Mouse (Mus musculus) kidney, adult 18-20 months (tissue): ENCODE results near the gene Lgals8.

Experiments
- DNase-seq: peaks from one replicate; pipeline ENCODE4 v3.0.0; 2021

The Lgals8 gene

DNA sequence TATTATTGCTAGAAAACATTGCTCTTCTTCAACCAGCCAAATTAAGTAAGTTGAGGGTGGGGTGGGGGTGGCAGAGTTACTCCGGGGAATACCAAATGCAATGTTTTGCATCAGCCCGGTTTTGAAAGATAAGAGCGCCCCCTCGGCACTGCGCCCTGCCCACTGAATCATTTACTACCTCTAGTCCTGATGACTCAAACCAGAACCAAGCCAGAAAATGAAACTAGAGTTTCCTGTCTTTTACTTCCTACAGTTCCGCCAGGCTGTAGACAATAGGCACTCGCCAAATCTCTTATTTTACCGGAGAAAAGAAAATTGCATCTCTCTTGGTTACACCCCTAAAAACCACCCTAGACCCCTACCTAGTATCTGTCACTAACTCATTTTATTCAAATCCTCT lies 4.3 kb downstream of the Lgals8 start:
- DNase-seq = peak; percentile 72

DNA sequence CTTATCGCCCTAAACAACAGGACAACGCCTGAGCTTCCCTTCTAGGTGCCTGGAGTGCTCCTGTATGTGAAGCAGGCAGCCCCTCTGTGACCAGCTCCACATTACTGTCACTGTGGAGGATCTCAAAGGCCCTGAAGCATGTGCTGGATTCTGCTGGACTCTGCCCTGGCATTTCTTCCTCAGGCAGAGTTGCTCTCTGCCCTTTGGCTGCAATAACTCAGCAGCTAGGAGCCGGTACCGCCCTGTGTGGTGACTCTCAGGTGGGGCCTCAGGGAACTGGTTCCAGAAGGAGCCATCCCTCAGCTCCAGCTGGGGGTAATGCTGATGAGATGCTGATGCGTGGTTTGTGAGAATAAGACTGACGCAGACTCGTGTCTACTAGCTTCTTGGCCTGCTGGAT lies 8.0 kb downstream of the Lgals8 start:
- DNase-seq = peak; percentile 53

- DNase-seq = peak; percentile 26
These were observed 9.9 kb downstream of the Lgals8 start for GRCm38 (mm10) chr13:12454686-12455390.

GRCm38 (mm10) chr13:12453150-12453549 lies 11.6 kb downstream of the Lgals8 start:
- DNase-seq = no peak

- DNase-seq = no peak
These were observed 22.6 kb downstream of the Lgals8 start for GRCm38 (mm10) chr13:12442008-12442587.

DNA sequence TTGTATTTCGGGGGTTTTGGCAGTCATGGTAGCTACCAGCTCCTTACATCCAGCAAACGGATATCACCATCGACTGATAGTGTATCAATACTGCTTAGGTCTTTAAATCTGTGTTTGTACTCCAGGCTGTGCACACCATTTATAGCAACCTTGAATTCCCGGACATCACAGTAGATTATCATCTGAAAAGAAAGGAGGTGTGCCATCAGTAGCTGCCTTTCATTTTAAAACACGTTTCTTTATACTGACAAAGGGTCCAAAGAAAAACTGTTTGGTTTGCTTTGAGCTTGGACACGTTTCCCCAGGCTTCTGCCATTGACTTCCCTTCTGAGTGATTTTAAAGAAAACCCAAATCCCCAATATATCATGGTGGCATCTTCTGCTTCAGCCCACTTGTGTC lies 23.9 kb downstream of the Lgals8 start:
- no peak for DNase-seq

- DNase-seq = no peak
These were observed 25.2 kb downstream of the Lgals8 start for GRCm38 (mm10) chr13:12439586-12439985.

DNA sequence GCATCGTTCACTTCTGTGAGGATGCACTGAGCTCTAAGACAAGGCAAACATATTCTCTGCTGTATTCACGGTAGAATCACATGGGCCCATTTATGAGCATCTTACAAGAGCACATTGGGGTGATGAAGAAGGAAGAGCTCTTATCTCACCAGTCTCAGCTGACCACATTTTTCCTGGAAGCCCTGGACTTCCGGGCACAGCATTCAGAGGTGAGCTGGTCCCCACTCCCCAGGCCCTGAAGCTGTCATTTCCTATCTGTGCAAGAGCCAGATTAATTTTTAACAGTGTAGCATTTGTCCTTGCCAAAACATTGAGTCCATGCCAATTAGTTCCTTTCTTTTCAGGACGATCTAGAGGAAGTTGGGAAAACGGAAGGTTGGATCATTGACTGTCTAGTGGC lies 30.9 kb downstream of the Lgals8 start:
- no peak for DNase-seq

DNA sequence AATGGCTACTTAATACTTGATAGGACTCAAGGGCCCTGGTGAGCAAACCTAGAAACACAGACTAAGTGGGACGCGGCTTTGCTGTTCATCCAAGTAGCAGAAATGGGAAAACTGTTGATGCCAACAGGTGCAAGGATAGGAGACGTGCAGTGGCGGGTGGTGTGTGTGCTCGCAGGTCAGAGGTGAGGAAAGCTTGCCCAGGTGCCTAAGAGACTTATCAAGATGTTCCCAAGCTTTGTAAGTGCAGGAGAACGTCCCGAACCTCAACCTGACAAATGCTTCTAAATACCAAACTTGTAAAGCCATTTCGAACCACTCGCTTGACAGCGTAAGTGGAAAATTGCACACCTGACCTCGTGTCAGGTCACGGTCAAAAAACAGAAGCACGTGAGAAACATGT lies 36.2 kb downstream of the Lgals8 start:
- DNase-seq = no peak

- no peak for DNase-seq
These were observed 44.1 kb downstream of the Lgals8 start for GRCm38 (mm10) chr13:12420596-12420995.

DNA sequence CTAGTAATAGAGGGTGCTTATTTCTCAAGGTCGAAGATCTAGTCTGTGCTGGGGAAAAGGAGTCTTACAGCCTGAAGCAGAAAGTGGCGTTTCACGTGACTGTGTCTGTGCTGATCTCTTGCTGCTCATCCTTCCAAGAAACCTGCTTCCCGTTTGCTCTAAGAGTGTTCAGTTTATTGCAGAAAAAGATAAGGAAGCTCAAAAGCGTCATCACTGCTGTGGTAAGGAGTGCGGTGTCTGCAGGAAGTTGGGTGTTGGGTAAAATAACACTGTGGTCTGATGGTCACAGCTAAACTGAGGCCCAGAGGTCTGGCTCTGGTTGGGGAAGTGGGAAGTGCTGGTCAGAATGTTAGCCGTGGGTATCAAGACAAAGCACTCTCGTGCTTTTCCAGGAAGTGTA lies 52.7 kb downstream of the Lgals8 start:
- no peak for DNase-seq

DNA sequence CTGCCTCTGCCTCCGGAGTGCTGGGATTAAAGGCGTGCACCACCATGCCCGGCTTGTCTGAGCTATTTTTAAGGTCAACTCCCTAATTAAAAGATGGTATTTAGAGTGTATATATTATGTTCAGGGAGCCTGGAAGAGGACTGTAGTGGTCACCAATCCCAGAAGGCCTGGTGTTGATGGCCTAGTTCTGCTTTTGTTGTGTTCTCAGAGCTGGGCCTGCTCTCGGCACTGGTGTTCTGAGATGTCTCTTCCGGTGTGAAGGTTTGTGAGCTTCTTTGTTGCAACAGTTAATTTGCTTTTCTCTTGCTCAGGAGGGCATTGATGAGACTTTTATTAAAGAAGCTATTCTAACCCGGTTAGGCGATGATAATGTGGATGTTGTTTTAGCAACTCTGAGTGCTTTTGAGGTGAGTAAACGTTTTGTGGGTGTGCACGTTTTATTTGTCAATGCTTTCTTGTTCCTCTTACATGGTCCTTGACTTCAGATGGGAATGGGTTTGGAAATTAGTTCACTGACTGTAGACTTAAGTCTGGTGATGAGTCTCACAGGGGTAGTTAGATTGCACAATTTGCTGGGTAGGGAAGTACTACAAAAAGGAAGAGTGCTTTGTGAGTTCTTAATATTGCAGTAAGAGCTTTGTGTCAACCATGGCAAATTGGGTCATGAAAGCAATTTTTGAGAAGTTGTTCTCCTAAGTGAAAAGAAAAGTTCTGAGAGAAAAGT lies 56.2 kb downstream of the Lgals8 start:
- DNase-seq = no peak

DNA sequence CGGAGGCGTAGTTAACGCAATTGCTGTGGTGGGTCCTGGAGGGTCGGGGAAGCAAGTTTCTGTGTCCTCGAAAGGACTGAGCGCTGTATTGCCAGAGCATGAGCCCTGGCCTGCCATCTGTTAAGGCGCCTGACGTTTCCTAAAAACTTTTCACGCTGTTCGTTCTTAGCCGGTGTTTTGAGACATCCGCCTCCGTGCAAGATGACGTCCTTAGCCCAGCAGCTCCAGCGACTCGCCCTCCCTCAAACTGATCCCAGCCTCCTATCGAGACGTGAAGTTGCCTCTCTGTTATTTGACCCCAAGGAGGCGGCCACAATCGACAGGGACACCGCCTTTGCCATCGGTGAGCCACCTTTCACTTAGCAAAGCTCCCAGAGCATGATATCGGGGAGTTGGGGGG lies 69.2 kb downstream of the Lgals8 start:
- DNase-seq = no peak

- DNase-seq = peak; percentile 97
These were observed 69.9 kb downstream of the Lgals8 start, which contains the start of gene Heatr1 for GRCm38 (mm10) chr13:12394609-12395505. Gene Heatr1 (plus strand): TSS chr13:12395027.
